ENCODE assay signal across 19 mouse cellular contexts in genomic region chr19:54010973-54011372, GRCm38 (mm10). TPM values are rescaled to one million over a fixed set of nuclear protein-coding genes. Genes with fewer than 3 reads are reported as not detected.
DNase-seq lines count a peak whose midpoint lies in the region; ATAC-seq lines count a peak whose summit lies in the region.
"Had no signal": no experiment of that assay in that cellular context is flagged by ENCODE, and none has a peak within 500 bp of the region (broad histone marks: within the 10 kb centered on the region; RNA-seq: fewer than 3 reads in every experiment).

No protein-coding gene starts in this region.

- no peak overlapping the region for H3K4me3 ChIP-seq in liver, embryonic 16.5 days (ENCODE audit: low read depth, low read length)
- no peak overlapping the region for H3K4me3 ChIP-seq in midbrain, embryonic 11.5 days (ENCODE audit: low read depth, low read length)
- H3K4me3 ChIP-seq: embryonic facial prominence, embryonic 10.5 days; forebrain, embryonic 13.5 days; heart, embryonic 13.5 days; hindbrain, embryonic 13.5 days had no signal

- H3K27me3 ChIP-seq in liver, embryonic 16.5 days (ENCODE audit: control insufficient read depth, insufficient read depth, low read depth, low read length) = no peaks in the 10 kb centered on the region
- no peaks in the 10 kb centered on the region for H3K27me3 ChIP-seq in midbrain, embryonic 11.5 days (ENCODE audit: control insufficient read depth, insufficient read depth, low read length)
- H3K27me3 ChIP-seq: forebrain, embryonic 13.5 days; heart, embryonic 13.5 days; hindbrain, embryonic 13.5 days had no signal

- H3K36me3 ChIP-seq in liver, embryonic 16.5 days (ENCODE audit: control insufficient read depth, insufficient read depth) = no peaks in the 10 kb centered on the region
- no peaks in the 10 kb centered on the region for H3K36me3 ChIP-seq in midbrain, embryonic 11.5 days (ENCODE audit: control insufficient read depth, insufficient read depth, low read length)

- peak; percentile 6 for DNase-seq in adrenal gland, adult 2 months
- DNase-seq in adrenal gland, postnatal 14 days = no peak
- no peak for DNase-seq in liver
- DNase-seq in induced T-regulatory cell, adult 2 months (ENCODE audit: low read depth) = peak; percentile 12
- no peak for DNase-seq in midbrain, embryonic 11.5 days (ENCODE audit: low spot score, missing footprints)
- DNase-seq in thymus, adult 18-20 months = no peak
- DNase-seq: adrenal gland, postnatal 25 days; cerebellum, adult 18-20 months; cerebellum, adult 9-11 months; forebrain, postnatal 0 days; gastrocnemius, postnatal 14 days; heart, postnatal 36 days had no signal

- no peak overlapping the region for H3K27ac ChIP-seq in liver, embryonic 16.5 days (ENCODE audit: low read length)
- H3K27ac ChIP-seq in midbrain, embryonic 11.5 days (ENCODE audit: low read depth, low read length) = no peak overlapping the region
- H3K27ac ChIP-seq: embryonic facial prominence, embryonic 10.5 days; forebrain, embryonic 13.5 days; heart, embryonic 13.5 days; hindbrain, embryonic 13.5 days had no signal

- ATAC-seq in liver, embryonic 16.5 days (ENCODE audit: low read depth) = peak; percentile 66; the same call in 1 of the 2 replicates
- ATAC-seq in megakaryocyte progenitor cell, adult 5-6 weeks (replicated peaks; ENCODE audit: poor library complexity) = peak; percentile 4; the same call in 1 of the 2 replicates
- ATAC-seq in midbrain, embryonic 11.5 days (ENCODE audit: low FRiP score) = no peak
- ATAC-seq: forebrain, embryonic 13.5 days; forebrain, postnatal 0 days had no signal

- no peak overlapping the region for H3K4me2 ChIP-seq in liver, embryonic 16.5 days (ENCODE audit: low read depth, low read length)
- H3K4me2 ChIP-seq in midbrain, embryonic 11.5 days = no peak overlapping the region
- H3K4me2 ChIP-seq: forebrain, embryonic 13.5 days; heart, embryonic 13.5 days; hindbrain, embryonic 13.5 days had no signal

- WGBS in liver, embryonic 16.5 days (ENCODE audit: insufficient replicate concordance) = 53% methylated on average over 4 of the region's 4 CpGs
- WGBS in midbrain, embryonic 11.5 days = 66% methylated on average over 4 of the region's 4 CpGs

- no peak overlapping the region for H3K9ac ChIP-seq in liver, embryonic 16.5 days (ENCODE audit: low read depth, low read length)
- no peak overlapping the region for H3K9ac ChIP-seq in midbrain, embryonic 11.5 days (ENCODE audit: low read length)
- H3K9ac ChIP-seq: forebrain, embryonic 13.5 days; forebrain, postnatal 0 days; heart, embryonic 13.5 days; hindbrain, embryonic 13.5 days had no signal

- H3K9me3 ChIP-seq in liver, embryonic 16.5 days (replicated peaks; ENCODE audit: control insufficient read depth, low read length) = no peaks in the 10 kb centered on the region
- H3K9me3 ChIP-seq in midbrain, embryonic 11.5 days (ENCODE audit: control insufficient read depth, low read length) = no peaks in the 10 kb centered on the region
- H3K9me3 ChIP-seq: embryonic facial prominence, embryonic 10.5 days; forebrain, embryonic 13.5 days; heart, embryonic 13.5 days; hindbrain, embryonic 13.5 days had no signal

- no peaks in the 10 kb centered on the region; the same call in 1 of the 2 replicates for H3K4me1 ChIP-seq in liver, embryonic 16.5 days (ENCODE audit: control insufficient read depth, low read depth, low read length)
- no peaks in the 10 kb centered on the region for H3K4me1 ChIP-seq in midbrain, embryonic 11.5 days (ENCODE audit: control insufficient read depth, insufficient read depth, low read length)
- H3K4me1 ChIP-seq: embryonic facial prominence, embryonic 10.5 days; hindbrain, embryonic 13.5 days had no signal

RNA-seq across cellular contexts. Expression of gene Adra2a, which starts 33.0 kb away (rescaled TPM):
- total RNA-seq in adrenal gland, adult 2 months (2021) = under 1 TPM; 0.28 to 0.29 TPM
- polyA plus RNA-seq in adrenal gland, adult 2 months (2012; rRNA removed) = 0.43 and 0.80 TPM in 2 replicates
- 0.67 and 2.2 TPM in 2 replicates for total RNA-seq in adrenal gland, postnatal 14 days (2021)
- 0.02 TPM in 1 of 2 replicates, not detected in the other for polyA plus RNA-seq in liver, embryonic 16.5 days (2015; fragmentation: Nextera tagmentation; extraction: Ambion mirVana)
- not detected in 2 replicates for total RNA-seq in megakaryocyte progenitor cell, adult 5-6 weeks (2015)
- 0.12 TPM in 1 of 2 replicates, not detected in the other for total RNA-seq in megakaryocyte progenitor cell, adult 5-6 weeks (2017)
- 1.3 and 1.4 TPM in 2 replicates for polyA plus RNA-seq in midbrain, embryonic 11.5 days (2014; fragmentation: Nextera tagmentation; extraction: Ambion mirVana)
- polyA plus RNA-seq: heart, embryonic 13.5 days; heart, postnatal 0 days had no signal

Comparison
In these comparisons a context has a peak if more than half of its experiments do, and no peak if none do; other contexts are left out.
1. DNase-seq: peak in adrenal gland, adult 2 months (single experiment) and induced T-regulatory cell, adult 2 months (single experiment); none in adrenal gland, postnatal 14 days (single experiment), liver (single experiment), midbrain, embryonic 11.5 days (single experiment) and thymus, adult 18-20 months (0 of 2).